Mouse (Mus musculus) kidney, postnatal 25 days (tissue): ENCODE results near the gene Ptprk.

Experiments used
- DNase-seq, 2 experiments: peaks; one replicate each; pipeline ENCODE4 v3.0.0; 2021; ENCODE audit warnings: mixed read lengths in 2 of 2

Gene Ptprk

GRCm38 (mm10) chr10:28186018-28186800 is 111.6 kb downstream of the Ptprk start:
- peak; percentile 27 to 51 for DNase-seq

DNA sequence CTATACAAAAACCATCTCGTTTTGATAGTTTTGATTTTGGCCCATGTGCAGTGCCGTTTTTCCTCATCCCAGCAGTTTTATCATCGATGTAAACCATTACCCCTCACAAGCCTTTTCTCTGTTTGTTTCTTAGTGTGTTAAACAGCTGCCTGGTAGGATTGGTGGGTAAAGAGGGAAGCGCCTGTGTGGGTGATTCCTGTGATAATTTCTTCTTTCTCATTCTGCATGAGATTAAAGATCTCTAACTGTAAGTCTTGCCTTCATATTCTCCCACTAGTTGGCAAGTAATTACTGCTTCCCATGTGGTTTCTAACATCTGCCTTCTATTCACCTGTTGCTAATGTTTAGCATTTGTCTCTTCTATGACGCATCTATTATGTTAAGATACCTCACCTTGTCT is 116.8 kb downstream of the Ptprk start:
- no peak for DNase-seq

DNA sequence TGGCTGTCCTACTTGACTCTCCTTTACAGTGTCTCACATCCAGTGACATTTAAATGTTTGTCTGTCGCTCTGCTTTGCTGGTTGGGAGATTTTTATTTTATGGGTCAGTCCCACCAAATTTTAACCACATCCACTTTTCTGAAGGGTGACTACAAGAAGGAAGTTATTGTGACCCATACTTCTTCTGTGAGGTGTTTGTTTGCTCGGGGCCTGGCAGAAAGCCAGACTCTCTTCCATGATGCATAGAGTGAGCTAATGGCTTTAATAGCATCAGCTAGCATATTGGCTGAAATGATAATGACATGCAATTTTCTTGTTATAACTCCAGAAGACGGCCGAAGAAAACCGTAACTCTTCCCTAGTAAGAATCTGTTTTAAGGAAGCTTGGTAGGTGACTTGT is 119.0 kb downstream of the Ptprk start:
- DNase-seq = no peak

- no peak for DNase-seq
Measured at GRCm38 (mm10) chr10:28200609-28201008, 126.0 kb downstream of the Ptprk start.

DNA sequence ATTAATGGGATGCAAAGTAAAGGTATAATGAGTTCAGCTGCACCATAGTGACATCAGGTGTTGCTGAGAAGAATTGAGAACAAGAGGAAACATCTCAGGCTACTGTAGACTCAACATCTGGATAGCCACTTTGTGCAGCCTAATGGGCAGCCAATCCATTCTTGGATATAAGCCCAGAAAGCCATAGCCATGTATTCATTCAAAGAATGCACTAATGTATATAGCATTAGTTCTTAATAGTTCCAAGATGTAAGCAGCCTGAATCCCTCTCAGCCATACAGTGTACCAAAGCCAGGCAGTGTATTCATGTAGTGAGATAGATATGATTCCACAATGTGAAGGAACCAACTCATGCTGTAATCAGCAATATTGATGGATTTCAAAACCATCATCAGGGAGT is 134.8 kb downstream of the Ptprk start:
- no peak for DNase-seq

DNA sequence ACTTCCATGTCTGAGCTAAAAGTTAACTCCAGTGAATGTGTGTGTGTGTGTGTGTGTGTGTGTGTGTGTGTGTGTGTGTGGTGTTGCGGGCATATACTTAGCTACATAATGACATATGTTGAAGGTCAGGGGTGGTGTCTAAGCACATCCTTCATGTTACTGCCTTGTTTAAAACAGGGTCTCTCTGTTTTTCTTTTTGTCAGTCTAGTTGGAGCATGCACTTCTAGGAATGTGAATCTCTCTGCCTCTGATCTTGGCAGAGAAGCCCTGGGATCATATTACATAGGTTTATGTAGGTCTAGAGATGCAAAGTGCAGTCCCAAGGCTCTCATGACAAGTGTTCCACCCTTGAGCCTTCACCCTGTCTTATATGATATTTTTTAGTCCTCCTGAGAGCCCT is 137.5 kb downstream of the Ptprk start:
- no peak for DNase-seq

GRCm38 (mm10) chr10:28215153-28215552 is 140.5 kb downstream of the Ptprk start:
- DNase-seq = no peak

GRCm38 (mm10) chr10:28223602-28224001 is 149.0 kb downstream of the Ptprk start:
- DNase-seq = no peak

DNA sequence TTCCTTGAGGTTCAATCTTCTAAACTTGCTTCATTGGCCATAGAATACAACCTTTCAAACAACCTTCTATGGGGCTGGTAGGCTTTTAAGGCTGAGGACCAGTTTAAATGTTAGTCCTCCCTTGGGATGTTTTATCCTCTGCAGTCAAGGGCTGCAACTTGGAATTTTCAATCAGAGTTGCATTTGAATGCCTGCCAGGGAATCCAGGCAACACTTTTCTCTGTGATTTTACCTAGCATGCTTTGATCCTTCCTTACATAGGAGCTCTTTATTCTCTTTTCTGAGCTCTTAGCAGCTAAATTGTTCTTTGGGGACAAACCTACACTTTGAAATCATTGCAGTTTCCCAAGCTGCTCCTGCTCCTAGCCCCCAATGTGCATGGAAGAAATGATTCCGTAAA is 149.8 kb downstream of the Ptprk start:
- DNase-seq = no peak

- no peak for DNase-seq
Measured at GRCm38 (mm10) chr10:28225536-28226075, 151.0 kb downstream of the Ptprk start.

- DNase-seq = no peak
Measured at GRCm38 (mm10) chr10:28227732-28228131, 153.1 kb downstream of the Ptprk start.

- DNase-seq = no peak
Measured at GRCm38 (mm10) chr10:28228208-28228607, 153.6 kb downstream of the Ptprk start.

DNA sequence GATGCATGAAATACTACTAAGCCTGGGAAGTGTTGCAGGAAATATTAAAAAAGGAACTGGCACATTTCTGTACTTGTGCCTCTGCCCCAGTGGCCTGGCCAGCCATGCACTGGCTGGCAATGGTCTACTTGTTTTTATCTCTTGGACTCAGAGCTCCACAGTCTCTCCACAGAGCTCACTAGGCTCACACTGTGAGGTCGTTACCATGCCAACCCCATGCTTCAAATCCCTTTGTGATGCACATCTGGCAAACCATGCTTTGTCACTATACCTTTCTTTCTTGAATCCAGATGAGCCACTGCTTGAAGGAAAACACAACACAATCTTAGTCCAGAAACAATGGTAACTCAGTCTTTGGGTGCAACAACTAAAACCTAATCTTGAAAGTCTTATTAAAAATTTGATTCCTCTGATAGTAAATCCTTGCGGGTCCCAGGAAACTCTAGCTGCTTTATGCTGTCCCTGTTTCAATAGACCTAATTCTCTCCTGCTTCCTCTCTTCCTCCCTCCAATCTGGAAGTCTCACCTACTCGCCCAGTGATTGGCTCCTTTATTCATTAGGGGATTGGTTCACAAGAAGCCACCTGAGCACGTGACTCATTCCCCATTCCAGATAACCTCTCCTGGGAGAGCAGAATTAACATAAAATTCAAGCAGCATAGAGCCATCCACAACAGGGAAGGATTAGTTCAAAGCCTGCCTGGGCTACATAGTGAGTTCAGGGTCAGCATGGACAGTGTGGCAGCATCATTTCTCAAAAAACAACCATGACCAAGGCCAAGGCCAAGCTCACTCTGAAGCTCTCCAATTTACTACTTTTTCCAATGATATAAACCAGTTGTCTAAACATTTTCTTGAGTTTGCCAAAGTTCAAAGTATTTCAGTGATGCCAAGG is 157.9 kb downstream of the Ptprk start:
- DNase-seq = no peak

DNA sequence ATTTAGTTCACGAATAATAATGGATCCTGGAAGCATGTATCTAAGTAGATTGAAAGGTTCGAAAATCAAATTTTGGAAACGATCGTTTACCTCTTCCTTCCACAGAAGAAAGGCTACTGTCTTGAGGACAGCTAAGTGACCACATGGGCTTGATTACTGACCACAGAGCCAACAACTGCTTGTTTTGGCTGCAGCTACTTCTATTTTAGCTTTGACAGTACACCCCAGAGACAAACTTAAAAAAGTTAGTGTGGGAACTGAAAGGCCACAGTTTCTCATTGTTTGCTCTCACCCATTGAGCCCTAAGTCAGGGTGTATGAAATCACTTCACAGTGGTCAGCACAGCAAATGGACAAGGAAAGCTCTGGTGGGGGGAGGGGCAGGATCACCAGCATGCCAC is 174.4 kb downstream of the Ptprk start:
- DNase-seq = no peak

DNA sequence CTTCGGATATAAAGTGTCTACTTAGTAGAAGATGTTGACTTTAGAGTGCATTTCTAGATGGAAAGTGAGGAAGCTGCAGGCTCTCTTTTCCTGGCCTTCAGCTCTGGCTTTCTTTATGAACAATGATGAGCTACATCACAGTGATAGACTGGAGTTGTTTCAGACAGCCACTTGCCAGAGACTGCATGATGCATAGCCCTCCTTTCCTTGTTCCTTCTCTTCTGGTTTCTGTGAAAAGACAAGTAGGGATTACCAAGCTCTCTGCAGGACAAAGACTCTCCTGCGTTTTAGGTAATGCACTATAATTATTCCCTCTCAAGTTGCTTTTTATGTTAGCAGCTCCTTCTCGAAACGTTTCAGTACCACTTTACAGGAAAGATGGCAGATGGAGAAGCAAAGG is 176.8 kb downstream of the Ptprk start:
- no peak for DNase-seq

DNA sequence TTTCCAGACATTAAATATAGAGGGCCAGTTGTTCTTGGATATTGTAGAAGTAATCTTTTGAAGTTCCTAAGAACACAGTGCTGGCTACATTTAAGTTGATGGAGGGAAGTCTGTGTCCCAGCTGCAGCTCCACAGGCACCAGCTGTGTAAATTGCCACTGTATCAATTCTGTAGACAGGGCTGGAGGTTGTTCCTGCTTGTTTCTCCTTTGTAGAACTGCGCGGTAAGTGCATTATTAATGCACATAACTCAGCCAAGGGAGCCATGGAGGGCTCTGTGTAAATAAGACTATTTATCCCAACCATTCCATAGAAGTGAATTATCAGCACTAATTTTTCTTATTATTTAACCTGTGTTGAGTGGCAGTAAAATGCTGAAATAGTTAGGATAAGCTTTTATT is 186.0 kb downstream of the Ptprk start:
- DNase-seq = no peak

DNA sequence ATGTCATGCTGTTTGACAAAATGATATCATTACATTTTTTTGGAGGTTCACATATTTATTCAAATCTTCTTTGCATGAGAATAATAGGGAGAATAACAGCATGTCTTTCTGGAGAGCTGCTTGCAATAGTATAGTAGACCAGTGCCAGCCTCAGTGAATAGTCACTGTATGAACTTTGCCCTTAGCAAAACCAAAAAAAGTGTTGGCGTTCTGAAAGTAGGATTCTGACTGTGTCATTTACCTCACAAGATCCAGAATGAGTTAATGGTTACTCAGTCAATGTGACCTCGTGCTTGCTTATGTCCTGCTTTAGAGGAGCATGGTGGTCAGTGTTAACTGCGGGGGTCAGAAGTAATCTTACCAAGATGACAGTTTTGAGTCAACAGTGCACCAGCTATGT is 187.5 kb downstream of the Ptprk start:
- peak; percentile 11 to 28 for DNase-seq

DNA sequence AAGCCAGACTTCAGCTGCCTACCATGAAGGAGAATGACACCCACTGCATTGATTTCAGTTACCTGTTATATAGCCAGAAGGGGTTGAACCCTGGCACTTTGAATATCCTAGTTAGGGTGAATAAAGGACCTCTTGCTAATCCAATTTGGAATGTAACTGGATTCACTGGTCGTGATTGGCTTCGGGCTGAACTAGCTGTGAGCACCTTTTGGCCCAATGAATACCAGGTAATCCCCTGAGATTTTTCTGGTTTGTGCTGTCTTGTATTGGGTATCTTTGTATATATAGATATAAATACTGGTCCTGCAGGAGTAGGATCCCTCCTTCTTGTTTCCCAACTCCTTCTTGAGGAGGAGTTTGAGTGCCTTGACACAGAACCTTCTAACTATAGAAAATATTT is 188.9 kb downstream of the Ptprk start:
- DNase-seq = no peak

GRCm38 (mm10) chr10:28270273-28270672 is 195.7 kb downstream of the Ptprk start:
- DNase-seq = no peak

DNA sequence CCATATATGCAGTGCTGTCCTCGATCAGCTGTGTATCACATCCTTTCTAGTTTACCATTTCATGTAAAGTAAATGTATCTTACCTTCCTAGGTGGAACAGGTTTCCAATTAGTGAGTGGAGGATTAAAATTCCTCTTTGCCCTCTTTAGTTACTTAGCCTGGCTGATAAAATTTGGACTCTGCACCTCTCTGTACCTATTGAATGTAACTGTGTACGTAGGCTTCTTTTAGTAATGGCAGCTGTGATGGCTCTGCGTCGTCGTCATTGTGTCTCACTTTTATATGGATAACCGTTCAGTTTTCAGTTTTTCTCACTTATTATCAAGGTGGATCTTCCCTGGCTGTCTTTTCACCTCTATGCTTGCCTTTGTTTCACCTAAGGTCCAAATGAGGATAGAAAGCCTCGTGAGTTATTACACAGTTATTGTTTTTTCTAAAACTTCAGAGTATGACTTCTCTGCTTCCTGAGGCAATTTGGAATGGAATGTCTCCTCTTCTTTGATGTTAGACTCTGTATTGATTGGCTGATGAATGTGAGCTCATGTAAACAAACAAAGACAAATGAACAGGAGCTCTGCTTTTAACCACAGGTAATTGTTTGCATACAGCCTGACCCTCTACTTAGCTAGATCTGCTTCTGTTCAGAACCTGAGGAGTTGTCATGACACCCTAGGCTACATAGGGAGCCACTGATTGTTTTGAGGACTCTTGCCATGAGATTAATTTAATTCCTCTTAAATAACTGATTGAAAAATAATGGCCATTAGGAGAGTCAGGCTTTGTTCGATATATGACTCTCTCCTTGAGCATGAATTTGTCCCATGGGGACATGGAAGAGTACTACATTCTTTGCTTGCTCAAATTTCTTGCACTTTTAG is 197.3 kb downstream of the Ptprk start:
- DNase-seq = no peak

GRCm38 (mm10) chr10:28278757-28279156 is 204.1 kb downstream of the Ptprk start:
- DNase-seq = peak in 1 of 2 experiments; percentile 13

- no peak for DNase-seq
Measured at GRCm38 (mm10) chr10:28297531-28297930, 222.9 kb downstream of the Ptprk start.

DNA sequence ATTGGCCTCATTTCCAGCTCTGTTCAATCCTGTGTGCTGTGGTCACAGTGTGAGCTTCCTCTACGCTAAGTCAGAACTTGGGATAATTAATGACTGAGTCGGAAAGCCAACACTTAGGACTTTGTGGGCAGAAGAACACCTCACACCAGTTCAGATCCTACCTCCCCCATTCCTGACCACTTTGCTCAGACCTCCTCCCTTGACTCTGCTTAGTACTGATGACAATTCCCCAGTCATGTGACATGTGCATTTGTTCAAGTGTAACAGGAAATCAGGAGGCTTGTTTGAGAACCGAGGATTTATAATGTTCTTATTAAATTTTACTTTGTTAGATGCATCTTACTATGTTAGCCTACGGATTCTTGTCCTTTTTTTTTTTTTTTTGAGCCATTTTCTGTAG is 224.6 kb downstream of the Ptprk start:
- DNase-seq = no peak
